Mouse (Mus musculus): ENCODE data around the gene Notch1.

Notch1 gene

DNA sequence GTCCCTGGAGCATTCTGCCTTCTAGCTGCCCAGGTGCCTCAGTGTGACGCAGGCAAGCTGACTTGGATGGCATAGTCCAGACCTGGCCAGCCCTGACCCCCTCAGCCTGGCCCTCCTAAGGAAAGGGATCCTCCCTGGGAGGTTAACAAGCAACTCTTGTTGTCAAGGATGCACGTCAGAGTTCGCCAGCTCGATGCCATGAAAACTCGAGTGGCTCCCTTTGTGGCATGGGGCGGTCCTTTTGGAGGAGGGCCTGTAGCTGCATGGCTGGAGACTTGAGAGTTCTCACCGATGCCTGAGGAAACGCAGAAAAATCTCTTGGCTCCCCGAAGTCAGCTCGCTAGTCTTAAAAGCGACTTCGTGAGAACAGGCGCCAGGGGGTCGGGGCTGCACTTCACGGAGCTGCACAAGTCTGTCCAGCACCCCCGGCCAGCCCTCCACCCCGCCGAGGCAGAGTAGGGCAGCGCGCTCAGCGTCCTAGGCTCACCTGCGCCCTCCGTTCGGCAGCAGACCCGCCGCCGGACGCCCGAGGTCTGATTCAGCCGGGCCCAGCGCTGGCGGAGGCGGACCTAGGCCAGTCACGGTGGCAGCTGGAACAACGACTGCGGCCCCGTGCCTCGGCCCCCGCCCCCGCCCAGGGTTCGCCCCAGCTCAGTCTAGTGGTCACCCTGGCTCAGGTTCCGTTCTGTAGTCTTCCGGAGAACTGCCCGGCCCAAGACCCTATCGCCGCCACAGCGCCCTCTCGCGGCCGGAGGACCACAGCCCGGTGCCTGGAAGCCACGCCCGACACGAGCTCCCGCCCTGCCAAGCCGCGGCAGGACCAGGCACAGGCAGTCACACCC is 107.7 kb downstream of the Notch1 start, which contains the start of gene Inpp5e:
TSS of gene Inpp5e (minus strand) at position 689 of the 842 bp plus-strand sequence.
- peak; percentile 93 for DNase-seq (ENCODE audit: low read depth, low spot score)

Data from c-Kit-negative CD71-positive TER-119-positive erythroid progenitor cells, embryonic 14.5 days (primary cell).